In genomic region chr16:24566277-24566676, GRCm38 (mm10) we compare ENCODE assay signal across 9 mouse cellular contexts.
A peak's percentile ranks its signal among the peaks of the same experiment; 100 is the strongest.
DNase-seq lines count a peak whose midpoint lies in the region; ATAC-seq lines count a peak whose summit lies in the region.
"Had no signal": no experiment of that assay in that cellular context is flagged by ENCODE, and none has a peak within 500 bp of the region (broad histone marks: within the 10 kb centered on the region; RNA-seq: fewer than 3 reads in every experiment).

No protein-coding gene starts in this region.

- whole genome bisulfite sequencing in neural tube, embryonic 11.5 days = 70% methylated on average over 3 of the region's 3 CpGs
- WGBS in neural tube, embryonic 15.5 days = 61% methylated on average over 3 of the region's 3 CpGs
- 36% methylated on average over 3 of the region's 3 CpGs for whole genome bisulfite sequencing in embryonic facial prominence, embryonic 15.5 days
- WGBS in hindbrain, embryonic 10.5 days = 79% methylated on average over 3 of the region's 3 CpGs

- no peaks in the 10 kb centered on the region for H3K9me3 ChIP-seq in neural tube, embryonic 11.5 days (ENCODE audit: control insufficient read depth, low read length)
- H3K9me3 ChIP-seq in neural tube, embryonic 15.5 days (replicated peaks) = no peaks in the 10 kb centered on the region
- no peaks in the 10 kb centered on the region for H3K9me3 ChIP-seq in embryonic facial prominence, embryonic 15.5 days (replicated peaks)
- no peaks in the 10 kb centered on the region for H3K9me3 ChIP-seq in hindbrain, embryonic 10.5 days
- H3K9me3 ChIP-seq: forebrain, embryonic 12.5 days; liver, embryonic 13.5 days had no signal

- no peak overlapping the region for H3K4me3 ChIP-seq in neural tube, embryonic 11.5 days (ENCODE audit: low read depth, low read length)
- no peak overlapping the region for H3K4me3 ChIP-seq in neural tube, embryonic 15.5 days (replicated peaks)
- no peak overlapping the region for H3K4me3 ChIP-seq in embryonic facial prominence, embryonic 15.5 days (replicated peaks)
- no peak overlapping the region for H3K4me3 ChIP-seq in hindbrain, embryonic 10.5 days
- H3K4me3 ChIP-seq: forebrain, embryonic 12.5 days; liver, embryonic 13.5 days had no signal

- DNase-seq in neural tube, embryonic 11.5 days (ENCODE audit: low spot score) = peak; percentile 19
- DNase-seq in kidney, postnatal 14 days = peak; percentile 59
- peak; percentile 54 for DNase-seq in yolk sac, embryonic 10.5 days (ENCODE audit: low spot score)
- DNase-seq in hindbrain, embryonic 10.5 days (ENCODE audit: low spot score) = no peak
- DNase-seq: liver, embryonic 13.5 days had no signal

- no peak overlapping the region for H3K4me2 ChIP-seq in neural tube, embryonic 11.5 days (ENCODE audit: low read depth)
- no peak overlapping the region for H3K4me2 ChIP-seq in neural tube, embryonic 15.5 days
- H3K4me2 ChIP-seq in embryonic facial prominence, embryonic 15.5 days (replicated peaks) = no peak overlapping the region
- H3K4me2 ChIP-seq: forebrain, embryonic 12.5 days; liver, embryonic 13.5 days had no signal

- H3K9ac ChIP-seq in neural tube, embryonic 11.5 days (ENCODE audit: low read length) = no peak overlapping the region
- no peak overlapping the region for H3K9ac ChIP-seq in neural tube, embryonic 15.5 days (replicated peaks)
- H3K9ac ChIP-seq in embryonic facial prominence, embryonic 15.5 days = no peak overlapping the region
- H3K9ac ChIP-seq: forebrain, embryonic 12.5 days; liver, embryonic 13.5 days had no signal

- no peaks in the 10 kb centered on the region for H3K4me1 ChIP-seq in neural tube, embryonic 11.5 days (ENCODE audit: control insufficient read depth, insufficient read depth, low read length)
- peaks cover 3% of the 10 kb centered on the region; the same call in 1 of the 2 replicates for H3K4me1 ChIP-seq in neural tube, embryonic 15.5 days
- H3K4me1 ChIP-seq in embryonic facial prominence, embryonic 15.5 days = peaks cover 38% of the 10 kb centered on the region
- H3K4me1 ChIP-seq in hindbrain, embryonic 10.5 days (replicated peaks) = 0 out of 2 replicates have a peak, but pooled peaks cover 3% of the 10 kb centered on the region

- H3K27ac ChIP-seq in neural tube, embryonic 11.5 days (ENCODE audit: low read depth, low read length) = no peak overlapping the region
- H3K27ac ChIP-seq in neural tube, embryonic 15.5 days (replicated peaks) = no peak overlapping the region
- peak overlapping the region; percentile 65; the same call in 1 of the 2 replicates for H3K27ac ChIP-seq in embryonic facial prominence, embryonic 15.5 days (replicated peaks)
- H3K27ac ChIP-seq in hindbrain, embryonic 10.5 days = no peak overlapping the region
- H3K27ac ChIP-seq: forebrain, embryonic 12.5 days; liver, embryonic 13.5 days had no signal

- no peaks in the 10 kb centered on the region for H3K36me3 ChIP-seq in neural tube, embryonic 11.5 days (ENCODE audit: control insufficient read depth, insufficient read depth, low read length)
- H3K36me3 ChIP-seq in neural tube, embryonic 15.5 days = no peaks in the 10 kb centered on the region
- no peaks in the 10 kb centered on the region for H3K36me3 ChIP-seq in embryonic facial prominence, embryonic 15.5 days
- H3K36me3 ChIP-seq in hindbrain, embryonic 10.5 days = no peaks in the 10 kb centered on the region
- H3K36me3 ChIP-seq: forebrain, embryonic 12.5 days; liver, embryonic 13.5 days had no signal

- ATAC-seq in neural tube, embryonic 11.5 days (ENCODE audit: insufficient read depth, low FRiP score, low TSS enrichment) = no peak
- ATAC-seq in neural tube, embryonic 15.5 days (ENCODE audit: low FRiP score) = no peak
- 0 out of 2 replicates have a peak, but pooled peaks have one; percentile 57 for ATAC-seq in embryonic facial prominence, embryonic 15.5 days (ENCODE audit: insufficient number of reproducible peaks, low FRiP score, low TSS enrichment, low read depth)
- ATAC-seq in granulocyte monocyte progenitor cell, adult 5-6 weeks (replicated peaks; ENCODE audit: poor library complexity, severe bottlenecking) = no peak

- no peaks in the 10 kb centered on the region for H3K27me3 ChIP-seq in neural tube, embryonic 11.5 days (ENCODE audit: control insufficient read depth, insufficient read depth, low read length)
- no peaks in the 10 kb centered on the region for H3K27me3 ChIP-seq in neural tube, embryonic 15.5 days (replicated peaks)
- H3K27me3 ChIP-seq in embryonic facial prominence, embryonic 15.5 days = no peaks in the 10 kb centered on the region
- H3K27me3 ChIP-seq in hindbrain, embryonic 10.5 days (ENCODE audit: insufficient read depth, poor library complexity, severe bottlenecking) = no peaks in the 10 kb centered on the region
- H3K27me3 ChIP-seq: forebrain, embryonic 12.5 days; liver, embryonic 13.5 days had no signal
